8 mouse cellular contexts compared by ENCODE assay signal in genomic region chr5:18358191-18358590, GRCm38 (mm10). TPM values are rescaled to one million over a fixed set of nuclear protein-coding genes. Genes with fewer than 3 reads are reported as not detected.
DNase-seq lines count a peak whose midpoint lies in the region; ATAC-seq and TF ChIP-seq lines count a peak whose summit lies in the region.

No protein-coding gene starts in this region.

- no peak overlapping the region for H3K4me2 ChIP-seq in liver, embryonic 12.5 days
- H3K4me2 ChIP-seq in forebrain, postnatal 0 days (ENCODE audit: low read depth), result peak overlapping the region; percentile 63
- H3K4me2 ChIP-seq in kidney, embryonic 14.5 days (replicated peaks; ENCODE audit: low read depth, low read length), result peak overlapping the region; percentile 92; the same call in 1 of the 2 replicates

- peaks cover 40% of the 10 kb centered on the region for H3K27me3 ChIP-seq in liver, embryonic 12.5 days (replicated peaks)
- H3K27me3 ChIP-seq in forebrain, postnatal 0 days (ENCODE audit: insufficient read depth, low read length), result no peaks in the 10 kb centered on the region
- no peaks in the 10 kb centered on the region for H3K27me3 ChIP-seq in kidney, embryonic 14.5 days (ENCODE audit: control insufficient read depth, insufficient read depth, low read length)

- no peak overlapping the region for H3K9ac ChIP-seq in liver, embryonic 12.5 days
- peak overlapping the region; percentile 92; the same call in 1 of the 2 replicates for H3K9ac ChIP-seq in forebrain, postnatal 0 days
- no peak overlapping the region for H3K9ac ChIP-seq in kidney, embryonic 14.5 days (ENCODE audit: low read depth, low read length)

- peak; percentile 62 for TF ChIP-seq CTCF in forebrain, postnatal 0 days (IDR thresholded peaks at IDR 0.05; ENCODE audit: low read depth)

- H3K4me3 ChIP-seq in liver, embryonic 12.5 days, result no peak overlapping the region
- peak overlapping the region; percentile 94 for H3K4me3 ChIP-seq in forebrain, postnatal 0 days (ENCODE audit: low read depth, low read length)
- no peak overlapping the region; the same call in 1 of the 2 replicates for H3K4me3 ChIP-seq in kidney, embryonic 14.5 days (ENCODE audit: low read length)

- 0 out of 2 replicates have a peak, but pooled peaks cover 8% of the 10 kb centered on the region for H3K4me1 ChIP-seq in liver, embryonic 12.5 days
- H3K4me1 ChIP-seq in forebrain, postnatal 0 days (ENCODE audit: insufficient read depth), result peaks cover 12% of the 10 kb centered on the region; the same call in 1 of the 2 replicates
- H3K4me1 ChIP-seq in kidney, embryonic 14.5 days (ENCODE audit: control insufficient read depth, insufficient read depth, low read length), result no peaks in the 10 kb centered on the region; the same call in 1 of the 2 replicates

- 8% methylated on average over 3 of the region's 3 CpGs for WGBS in liver, embryonic 12.5 days (ENCODE audit: insufficient replicate concordance)
- WGBS in forebrain, postnatal 0 days, result 10% methylated on average over 3 of the region's 3 CpGs
- WGBS in kidney, embryonic 14.5 days, result 15% methylated on average over 3 of the region's 3 CpGs

- H3K27ac ChIP-seq in liver, embryonic 12.5 days, result no peak overlapping the region
- H3K27ac ChIP-seq in forebrain, postnatal 0 days (ENCODE audit: low read depth, low read length), result no peak overlapping the region
- no peak overlapping the region for H3K27ac ChIP-seq in kidney, embryonic 14.5 days (ENCODE audit: low read depth, low read length)

- H3K36me3 ChIP-seq in liver, embryonic 12.5 days, result no peaks in the 10 kb centered on the region
- no peaks in the 10 kb centered on the region for H3K36me3 ChIP-seq in forebrain, postnatal 0 days (ENCODE audit: insufficient read depth)
- no peaks in the 10 kb centered on the region for H3K36me3 ChIP-seq in kidney, embryonic 14.5 days (ENCODE audit: control insufficient read depth, insufficient read depth, low read length)

- no peak for ATAC-seq in liver, embryonic 12.5 days
- ATAC-seq in forebrain, postnatal 0 days, result no peak
- no peak for ATAC-seq in kidney, embryonic 14.5 days (ENCODE audit: low FRiP score, low TSS enrichment)

- H3K9me3 ChIP-seq in liver, embryonic 12.5 days (replicated peaks), result no peaks in the 10 kb centered on the region
- no peaks in the 10 kb centered on the region for H3K9me3 ChIP-seq in forebrain, postnatal 0 days (ENCODE audit: low read length)
- H3K9me3 ChIP-seq in kidney, embryonic 14.5 days (ENCODE audit: control insufficient read depth, low read length), result no peaks in the 10 kb centered on the region

- DNase-seq in liver, result peak; percentile 14
- DNase-seq in cerebellum, adult 18-20 months, result peak; percentile 73 to 74
- peak; percentile 47 for DNase-seq in forebrain, postnatal 0 days
- peak; percentile 62 for DNase-seq in lung, postnatal 25 days (ENCODE audit: low spot score)
- DNase-seq in frontal cortex, postnatal 36 days (ENCODE audit: low spot score in 2 of 2), result no peak
- no peak for DNase-seq in thymus, adult 18-20 months

RNA-seq across cellular contexts. Expression of gene Gnai1, which starts 2.0 kb away (rescaled TPM):
- polyA plus RNA-seq in liver, embryonic 12.5 days (2016; fragmentation: Nextera tagmentation; extraction: Ambion mirVana), result 3.6 and 4.2 TPM in 2 replicates
- 102 and 112 TPM in 2 replicates for total RNA-seq in forebrain, postnatal 0 days (2014; rRNA removed)
- 104 and 114 TPM in 2 replicates for polyA plus RNA-seq in forebrain, postnatal 0 days (2015; fragmentation: Nextera tagmentation; extraction: Ambion mirVana)
- polyA plus RNA-seq in kidney, embryonic 14.5 days (2014; fragmentation: Nextera tagmentation; extraction: Ambion mirVana), result 22.6 and 31.9 TPM in 2 replicates

Comparison
In these comparisons a context has a peak if more than half of its experiments do, and no peak if none do; other contexts are left out.
1. DNase-seq: peak in liver (single experiment), cerebellum, adult 18-20 months (2 of 2), forebrain, postnatal 0 days (single experiment) and lung, postnatal 25 days (single experiment); none in frontal cortex, postnatal 36 days (0 of 2) and thymus, adult 18-20 months (0 of 2).